Mouse (Mus musculus) ES-Bruce4 (cell line): ENCODE results near the gene Cpeb1. TPM values are rescaled to one million over a fixed set of nuclear protein-coding genes. Genes with fewer than 3 reads are reported as not detected.

ENCODE experiments used
- H3K27ac ChIP-seq: 2 replicates; pipeline ENCODE4 v1.5.1; 2012; ENCODE audit warnings: low read length, inconsistent platforms; ENCODE audit not compliant: insufficient read depth
- H3K27me3 ChIP-seq: 2 replicates; pipeline ENCODE4 v1.6.1; 2012; ENCODE audit warnings: mild to moderate bottlenecking, low read length, inconsistent platforms; ENCODE audit not compliant: control insufficient read depth, poor library complexity, insufficient read depth, severe bottlenecking
- H3K36me3 ChIP-seq: 2 replicates; pipeline ENCODE4 v1.6.1; 2012; ENCODE audit warnings: inconsistent platforms, mild to moderate bottlenecking, low read length, moderate library complexity; ENCODE audit not compliant: control insufficient read depth, poor library complexity, insufficient read depth, severe bottlenecking
- H3K4me1 ChIP-seq: one replicate; pipeline ENCODE4 v1.8.1; 2011; ENCODE audit warnings: low read length; ENCODE audit not compliant: control insufficient read depth, insufficient read depth
- H3K4me3 ChIP-seq: 2 replicates; pipeline ENCODE4 v1.5.1; 2011; ENCODE audit warnings: low read depth, mild to moderate bottlenecking, low read length
- H3K9ac ChIP-seq: 2 replicates; pipeline ENCODE4 v1.6.1; 2012; ENCODE audit warnings: low read depth, mild to moderate bottlenecking, inconsistent platforms; ENCODE audit not compliant: poor library complexity, severe bottlenecking
- H3K9me3 ChIP-seq: replicated peaks from 2 replicates; pipeline ENCODE4 v1.6.1; 2012; ENCODE audit warnings: mild to moderate bottlenecking, low read length, inconsistent platforms; ENCODE audit not compliant: control insufficient read depth, poor library complexity, insufficient read depth, severe bottlenecking
- CTCF ChIP-seq: IDR thresholded peaks from one replicate; pipeline ENCODE4 v1.8.1; 2011; ENCODE audit warnings: low read depth, low read length
- EP300 ChIP-seq: IDR thresholded peaks from 2 replicates; pipeline ENCODE4 v1.6.1; 2011; ENCODE audit warnings: low read depth, low read length; ENCODE audit not compliant: insufficient read depth
- POLR2A ChIP-seq: IDR thresholded peaks from one replicate; pipeline ENCODE4 v1.8.1; 2011; ENCODE audit warnings: low read length; ENCODE audit not compliant: insufficient read depth
- polyA plus RNA-seq: library from polyadenylated mRNA; stranded (reverse); fragments of >200 nt; gene quantifications from 2 replicates; pipeline ENCODE4 v1.2.4, GENCODE M21; 2011; ENCODE audit warnings: low read depth; ENCODE audit not compliant: missing spikeins, insufficient read depth, insufficient read length

Gene Cpeb1
- polyA plus RNA-seq = 9.5 and 14.8 TPM in 2 replicates

DNA sequence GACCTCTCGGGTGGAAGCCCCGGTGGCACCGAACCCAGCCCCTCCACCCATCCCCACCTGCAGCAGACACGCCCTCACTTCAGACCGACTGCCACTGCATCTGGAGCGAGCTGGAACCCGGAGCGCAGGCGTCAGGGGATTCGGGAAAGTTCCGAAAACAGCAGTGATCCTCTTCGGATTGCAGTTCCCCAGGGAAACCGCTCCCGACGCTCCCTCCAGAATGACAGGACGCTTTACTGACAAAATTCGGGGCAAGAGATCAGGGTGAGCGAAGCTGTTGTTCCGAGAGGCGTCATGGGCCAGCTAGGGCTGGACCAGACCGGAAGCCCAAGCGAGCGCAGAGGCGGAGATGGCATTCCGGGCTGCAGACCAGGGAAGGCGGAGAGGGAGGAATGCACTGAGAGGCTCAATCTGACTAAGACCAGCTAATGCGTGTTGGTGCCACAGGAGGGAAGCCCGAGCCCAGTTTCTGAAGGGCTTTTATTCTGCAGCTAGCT, at the start of gene Cpeb1:
Gene Cpeb1, minus strand, starts transcription at position 311 of the 497 bp plus-strand sequence.
- Histone ChIP-seq H3K27me3 (peaks cover 18% of the 10 kb centered on the region), H3K9ac (peak within 1 kb of the TSS; percentile 69), H3K4me3 (peak within 1 kb of the TSS; percentile 27), H3K27ac (no peak within 1 kb of the TSS), H3K4me1 (no peaks in the 10 kb centered on the region), H3K9me3 (no peaks in the 10 kb centered on the region), H3K36me3 (no peaks in the 10 kb centered on the region)
- TF ChIP-seq POLR2A (no peak), CTCF (peak; percentile 16)

- TF ChIP-seq POLR2A = no peak
- TF ChIP-seq CTCF = no peak
- Histone ChIP-seq H3K4me1 (peaks cover 8% of the 10 kb centered on the region), H3K27me3 (no peaks in the 10 kb centered on the region), H3K9me3 (no peaks in the 10 kb centered on the region), H3K9ac (no peak overlapping the region), H3K27ac (no peak overlapping the region), H3K36me3 (no peaks in the 10 kb centered on the region), H3K4me3 (no peak overlapping the region)
Measured at GRCm38 (mm10) chr7:81501050-81501449, 45.8 kb upstream of the Cpeb1 start.

- Histone ChIP-seq H3K27me3 (no peaks in the 10 kb centered on the region), H3K4me1 (peaks cover 8% of the 10 kb centered on the region), H3K36me3 (no peaks in the 10 kb centered on the region), H3K27ac (no peak within 1 kb of the TSS), H3K9me3 (no peaks in the 10 kb centered on the region), H3K4me3 (no peak within 1 kb of the TSS), H3K9ac (no peak within 1 kb of the TSS)
- TF ChIP-seq CTCF = no peak
- TF ChIP-seq POLR2A = no peak
Measured at GRCm38 (mm10) chr7:81498181-81498580, 42.9 kb upstream of the Cpeb1 start, which contains the start of gene BC048679. TSS of gene BC048679 (minus strand) at chr7:81498281.

- H3K4me3 ChIP-seq = no peak overlapping the region
- peaks cover 8% of the 10 kb centered on the region for H3K4me1 ChIP-seq
- no peaks in the 10 kb centered on the region for H3K9me3 ChIP-seq
- TF ChIP-seq CTCF (no peak), POLR2A (no peak), EP300 (no peak)
- no peaks in the 10 kb centered on the region for H3K27me3 ChIP-seq
- H3K9ac ChIP-seq = no peak overlapping the region
- no peak overlapping the region for H3K27ac ChIP-seq
- no peaks in the 10 kb centered on the region for H3K36me3 ChIP-seq
Measured at GRCm38 (mm10) chr7:81497171-81497570, 41.9 kb upstream of the Cpeb1 start.

DNA sequence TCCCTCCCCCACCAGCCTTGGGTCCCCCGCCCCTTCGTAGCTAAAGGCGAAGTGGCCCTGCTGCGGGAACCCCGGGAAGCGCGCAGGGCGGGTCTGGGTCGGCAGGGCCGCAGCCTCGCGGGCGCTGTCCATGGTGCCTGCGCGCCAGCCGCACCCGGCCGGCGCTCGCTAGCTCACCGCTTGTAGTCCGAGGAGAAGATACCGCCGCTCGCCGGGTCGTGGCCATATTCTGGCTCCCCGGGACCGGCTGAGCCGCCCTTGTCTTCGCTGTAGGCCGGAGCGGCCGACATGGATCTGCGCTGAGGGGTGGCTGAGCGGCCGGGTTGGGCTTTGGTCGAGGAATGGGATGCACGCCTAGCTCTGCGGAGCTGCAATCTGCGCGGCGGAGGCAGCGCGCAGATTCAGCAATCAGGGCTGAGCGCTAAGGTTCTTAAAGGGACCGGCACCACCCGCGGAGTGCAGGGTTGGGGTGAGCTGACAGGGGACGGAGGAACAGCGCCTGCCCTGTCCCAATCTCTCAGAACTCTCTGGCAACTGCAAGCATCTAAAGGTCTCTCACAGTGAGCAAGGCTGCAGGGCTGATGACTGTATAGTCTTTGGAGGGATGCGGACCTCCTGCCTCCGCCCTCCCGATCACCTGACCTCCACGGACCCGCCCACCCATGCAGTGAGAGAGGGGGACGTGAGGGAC, 38.2 kb upstream of the Cpeb1 start, which contains the start of gene Ap3b2:
Gene Ap3b2, minus strand, starts transcription at position 595 of the 691 bp plus-strand sequence.
- H3K27me3 ChIP-seq = no peaks in the 10 kb centered on the region
- TF ChIP-seq CTCF (no peak), EP300 (0 out of 2 replicates have a peak, but pooled peaks have one; percentile 19)
- peak within 1 kb of the TSS; percentile 60 for H3K4me3 ChIP-seq
- H3K36me3 ChIP-seq = no peaks in the 10 kb centered on the region
- no peaks in the 10 kb centered on the region for H3K9me3 ChIP-seq
- H3K9ac ChIP-seq = peak within 1 kb of the TSS; percentile 33; the same call in 1 of the 2 replicates
- H3K27ac ChIP-seq = no peak within 1 kb of the TSS
- peaks cover 15% of the 10 kb centered on the region for H3K4me1 ChIP-seq

DNA sequence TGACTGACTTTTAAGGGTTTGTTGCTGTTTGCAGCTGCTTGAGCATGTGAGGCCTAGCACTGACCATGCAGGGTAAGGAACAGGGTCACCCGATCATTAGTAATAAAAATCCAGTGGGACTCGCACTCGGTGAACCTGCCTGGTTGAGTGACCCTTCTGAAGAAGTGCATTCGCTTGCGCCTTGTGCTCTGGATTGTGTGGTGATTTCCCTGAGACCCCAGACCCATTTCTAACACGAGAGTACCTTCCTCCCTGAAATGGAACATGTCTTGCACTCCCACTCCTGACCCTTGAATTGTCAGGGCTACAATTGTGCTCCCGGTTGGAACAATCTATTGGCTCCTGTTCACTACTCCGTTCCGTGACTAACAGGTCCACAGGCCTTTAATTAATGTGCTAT, 37.4 kb upstream of the Cpeb1 start:
- Histone ChIP-seq H3K27ac (no peak overlapping the region), H3K9ac (no peak overlapping the region), H3K36me3 (no peaks in the 10 kb centered on the region), H3K4me3 (no peak overlapping the region), H3K27me3 (no peaks in the 10 kb centered on the region), H3K4me1 (peaks cover 10% of the 10 kb centered on the region), H3K9me3 (no peaks in the 10 kb centered on the region)
- TF ChIP-seq POLR2A = no peak
- no peak for TF ChIP-seq CTCF
- no peak for TF ChIP-seq EP300
